Mouse (Mus musculus) heart, adult 11 months (tissue): ENCODE data around the gene Ppp1r1b.
A peak's percentile ranks its signal among the peaks of the same experiment; 100 is the strongest.

ENCODE experiments used
- DNase-seq: peaks from one replicate; pipeline ENCODE4 v3.0.0; 2022

Gene Ppp1r1b

DNA sequence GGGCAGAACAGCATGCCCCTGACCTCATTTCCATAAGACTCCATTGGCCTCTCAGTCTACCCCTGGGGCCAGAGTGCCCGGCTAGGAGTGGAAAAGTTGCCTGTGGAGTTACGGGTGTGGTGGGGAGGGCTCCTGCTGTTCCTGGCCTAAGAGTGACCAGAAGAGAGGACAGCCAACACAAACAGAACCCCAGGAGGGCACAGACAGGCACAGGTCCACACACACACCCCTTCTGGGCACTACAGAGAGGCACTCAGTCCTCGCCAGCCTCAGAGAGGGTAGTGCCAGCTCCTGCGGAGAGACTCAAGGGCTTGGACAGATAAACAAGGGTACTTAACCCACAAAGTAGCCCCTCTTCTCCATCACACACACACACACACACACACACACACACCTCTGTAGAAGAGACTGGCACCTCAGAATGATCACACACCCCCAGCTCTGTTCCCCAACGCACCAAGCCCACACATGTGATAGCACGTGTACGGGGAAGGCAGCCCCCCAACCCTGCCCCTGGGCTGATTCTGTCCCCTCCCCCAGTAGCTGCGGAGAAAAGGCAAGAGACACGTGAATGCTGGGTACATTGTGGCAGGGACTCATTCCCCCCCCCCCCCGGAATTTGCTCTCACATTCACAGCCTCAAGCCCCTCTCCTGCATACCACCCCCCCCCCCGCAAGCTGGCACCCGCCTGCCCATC lies 670 bp upstream of the Ppp1r1b start:
- no peak for DNase-seq

DNA sequence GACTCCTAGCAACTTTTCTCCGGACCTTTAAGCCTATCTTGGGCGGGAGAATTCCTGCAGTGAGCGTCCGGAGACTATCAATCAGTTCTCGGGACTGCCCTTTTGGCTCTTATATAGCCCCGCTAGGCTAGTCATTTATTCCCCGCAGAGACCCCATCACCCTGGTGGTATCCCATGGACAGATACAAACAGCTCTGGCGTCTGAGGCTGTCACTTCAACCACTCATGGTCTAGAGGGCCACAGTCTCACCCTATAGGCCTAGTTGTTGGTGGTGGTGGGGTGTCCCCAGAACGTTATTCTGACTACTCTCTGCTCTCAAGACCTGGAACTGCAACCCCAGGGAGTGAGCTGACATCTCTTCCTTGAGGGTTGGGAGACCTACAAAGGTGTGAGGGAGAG lies 1.1 kb downstream of the Ppp1r1b start:
- DNase-seq = no peak

DNA sequence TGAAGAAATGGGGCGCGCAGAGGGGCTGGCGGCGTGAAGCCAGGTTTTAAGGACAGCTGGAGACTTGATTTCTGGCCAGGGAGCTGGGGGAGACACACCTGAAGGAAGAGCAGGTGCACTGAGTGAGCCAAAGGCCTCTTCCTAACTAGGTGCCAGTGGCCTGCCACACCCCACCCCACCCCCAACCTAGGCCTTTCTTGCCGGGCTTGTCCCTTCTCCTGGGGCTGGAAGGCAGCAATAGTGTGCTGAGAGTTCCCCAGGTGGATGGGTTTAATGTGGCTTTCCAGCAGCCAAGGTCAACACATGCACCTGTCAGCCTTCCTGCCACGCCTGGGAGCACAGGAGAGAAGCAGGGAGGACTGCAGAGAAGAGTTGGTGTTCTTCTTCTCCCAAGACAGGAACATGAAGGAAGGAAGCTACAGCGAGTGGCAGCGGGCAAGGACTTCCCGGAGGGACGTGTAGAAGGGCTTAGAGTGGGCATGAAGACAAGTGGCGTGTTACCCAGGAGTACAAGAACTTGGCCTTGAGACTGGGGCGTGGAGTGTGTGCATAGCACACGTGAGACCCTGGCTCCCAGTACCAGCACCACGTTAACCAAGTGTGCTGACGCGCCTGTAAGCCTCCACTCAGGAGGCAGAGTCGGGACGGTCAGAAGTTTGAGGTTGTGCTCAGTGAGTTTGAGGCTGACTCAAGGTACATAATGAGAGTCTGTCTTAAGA lies 4.2 kb downstream of the Ppp1r1b start:
- DNase-seq = no peak

DNA sequence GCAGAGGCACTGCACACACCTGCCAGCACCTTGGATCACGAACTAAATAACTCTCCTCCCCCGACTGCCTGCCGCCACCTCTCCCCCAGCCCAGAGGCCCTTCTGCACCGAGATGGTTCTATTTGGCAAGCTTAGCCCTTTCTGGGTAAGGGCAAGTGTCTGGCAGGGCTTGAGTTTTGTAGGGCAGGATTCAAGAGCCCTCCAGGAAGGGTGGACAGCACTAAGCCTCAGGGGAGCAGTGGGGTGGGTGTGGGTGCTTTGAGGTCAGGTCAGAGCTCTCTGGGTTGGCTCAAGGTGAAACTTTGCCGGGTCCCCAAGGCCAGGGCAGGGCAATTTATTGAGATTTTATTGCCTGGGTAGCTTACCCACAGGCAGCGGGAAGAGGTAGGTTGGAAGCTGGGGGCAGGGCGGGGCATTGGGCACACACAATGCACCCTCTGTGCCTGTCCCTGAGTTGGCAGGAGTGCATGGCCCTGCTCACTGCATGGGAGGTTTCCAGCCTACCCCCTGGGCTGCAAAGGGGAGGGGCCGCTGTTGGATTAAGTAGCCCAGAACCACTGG lies 5.5 kb downstream of the Ppp1r1b start:
- DNase-seq = peak; percentile 91

DNA sequence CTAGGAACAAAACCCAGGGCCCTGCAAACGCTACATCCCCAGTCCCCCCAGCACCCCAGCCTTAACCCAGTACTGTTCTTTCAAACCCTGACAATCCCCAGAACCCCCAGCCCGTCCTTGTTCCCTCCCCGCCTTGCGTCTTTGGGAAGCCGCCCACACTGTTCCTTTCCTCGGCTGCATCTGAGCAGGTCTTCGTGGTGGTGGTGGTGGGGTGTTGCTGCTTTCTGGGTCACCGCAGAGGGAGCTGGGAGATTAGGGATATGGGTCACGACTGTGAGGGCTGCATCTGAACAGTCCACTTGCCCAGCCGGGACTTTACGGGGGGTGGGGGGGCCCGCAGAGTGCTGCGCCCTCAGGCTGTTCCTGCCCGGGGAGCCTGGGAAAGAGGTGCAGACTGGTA lies 6.2 kb downstream of the Ppp1r1b start:
- DNase-seq = no peak

DNA sequence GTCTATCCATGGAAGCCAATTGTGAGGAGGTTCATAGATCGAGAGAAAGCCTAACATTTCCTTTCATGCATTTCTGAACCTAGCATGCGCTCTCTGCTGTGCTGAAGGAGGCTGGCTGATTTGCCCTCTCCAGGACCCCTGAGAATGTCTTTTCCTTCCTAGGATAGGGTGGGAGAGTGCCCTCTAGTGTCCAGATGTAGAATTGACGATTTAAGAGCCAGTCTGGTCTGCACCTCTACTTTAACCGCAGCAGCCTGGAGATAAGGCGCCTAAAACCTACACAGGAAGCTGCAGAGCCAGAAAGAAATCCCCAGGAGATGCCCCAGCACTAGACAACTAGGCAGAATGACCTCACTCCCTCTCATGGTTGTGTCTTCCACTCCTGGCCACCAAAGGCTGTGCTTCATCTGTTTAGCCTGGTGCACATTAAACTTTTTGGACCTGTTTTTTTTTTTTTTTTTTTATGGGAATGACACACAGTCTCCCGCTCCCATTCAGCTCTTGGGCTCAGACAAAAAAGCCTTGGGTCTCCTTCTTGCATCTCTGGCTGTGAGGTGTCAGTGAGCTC lies 7.6 kb downstream of the Ppp1r1b start:
- DNase-seq = peak; percentile 91

DNA sequence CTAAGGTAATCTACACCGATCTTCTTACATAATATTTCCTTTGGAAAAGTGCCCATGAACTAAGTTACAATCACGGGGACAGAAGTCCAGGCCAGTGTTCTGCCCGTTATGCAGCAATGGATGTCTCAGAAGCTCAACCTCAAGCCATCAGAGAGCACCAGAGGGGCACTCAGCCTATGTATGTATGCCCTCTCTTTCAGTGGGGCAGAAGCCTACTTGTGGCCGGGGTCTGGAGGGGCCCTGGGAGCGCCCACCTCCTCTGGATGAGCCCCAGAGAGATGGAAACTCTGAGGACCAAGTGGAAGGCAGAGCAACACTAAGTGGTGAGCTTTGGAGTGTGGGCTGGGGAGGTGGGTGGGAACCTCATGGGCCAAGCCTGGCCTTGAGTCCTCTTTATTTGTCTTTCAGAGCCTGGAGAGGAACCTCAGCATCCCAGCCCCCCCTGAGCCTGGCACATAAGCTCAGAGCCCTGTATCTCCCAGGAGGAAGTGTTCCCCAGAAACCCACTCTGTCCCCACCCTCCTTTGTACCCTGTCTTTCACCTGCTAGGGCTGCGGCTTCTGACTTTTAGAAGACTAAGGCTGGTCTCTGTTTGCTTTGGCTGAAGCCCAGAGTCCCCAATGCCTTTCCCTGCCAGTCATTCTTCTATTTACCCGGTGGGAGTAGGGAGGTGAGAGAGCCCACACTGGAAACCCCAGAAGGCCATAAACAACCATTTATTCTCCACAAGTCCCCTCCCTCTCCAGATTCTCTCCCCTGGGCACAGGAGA lies 8.6 kb downstream of the Ppp1r1b start:
- DNase-seq = peak; percentile 91

DNA sequence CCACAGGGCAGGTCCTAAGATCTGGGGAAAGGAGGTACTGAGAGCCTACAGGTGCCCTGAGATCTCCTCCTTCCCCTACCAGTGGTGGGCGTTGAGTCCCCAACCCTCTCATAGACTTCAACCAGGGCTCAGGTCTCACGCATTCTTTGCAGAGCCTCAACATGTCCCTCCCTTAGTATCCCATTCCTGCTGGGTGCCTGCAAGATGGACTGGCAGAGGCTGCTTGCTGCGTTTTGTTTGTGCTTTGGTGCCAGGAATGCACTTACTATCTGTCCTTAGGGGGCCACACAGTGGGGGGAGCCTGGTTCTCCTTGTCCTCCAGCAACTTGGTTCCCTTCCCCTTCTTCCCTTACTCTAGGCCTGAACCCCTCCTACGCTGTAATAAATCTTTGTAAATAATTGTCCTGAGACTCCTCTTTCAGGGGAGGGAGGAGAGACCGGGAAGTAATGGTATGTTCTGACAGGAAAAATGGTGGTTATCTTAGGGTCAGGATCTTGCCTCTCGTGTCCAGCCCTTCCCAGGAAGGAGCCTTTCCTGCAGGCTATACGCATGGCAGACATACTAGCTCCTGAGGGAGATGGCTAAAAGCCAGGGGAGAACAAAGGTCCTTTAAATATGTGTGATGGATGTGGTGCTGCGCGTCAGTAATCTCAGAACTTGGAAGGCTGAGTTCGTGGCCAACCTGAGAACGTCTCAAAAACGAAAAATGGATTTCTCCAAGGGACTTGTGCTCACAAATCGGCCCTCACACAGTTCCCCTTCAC lies 9.4 kb downstream of the Ppp1r1b start:
- DNase-seq = peak; percentile 95

DNA sequence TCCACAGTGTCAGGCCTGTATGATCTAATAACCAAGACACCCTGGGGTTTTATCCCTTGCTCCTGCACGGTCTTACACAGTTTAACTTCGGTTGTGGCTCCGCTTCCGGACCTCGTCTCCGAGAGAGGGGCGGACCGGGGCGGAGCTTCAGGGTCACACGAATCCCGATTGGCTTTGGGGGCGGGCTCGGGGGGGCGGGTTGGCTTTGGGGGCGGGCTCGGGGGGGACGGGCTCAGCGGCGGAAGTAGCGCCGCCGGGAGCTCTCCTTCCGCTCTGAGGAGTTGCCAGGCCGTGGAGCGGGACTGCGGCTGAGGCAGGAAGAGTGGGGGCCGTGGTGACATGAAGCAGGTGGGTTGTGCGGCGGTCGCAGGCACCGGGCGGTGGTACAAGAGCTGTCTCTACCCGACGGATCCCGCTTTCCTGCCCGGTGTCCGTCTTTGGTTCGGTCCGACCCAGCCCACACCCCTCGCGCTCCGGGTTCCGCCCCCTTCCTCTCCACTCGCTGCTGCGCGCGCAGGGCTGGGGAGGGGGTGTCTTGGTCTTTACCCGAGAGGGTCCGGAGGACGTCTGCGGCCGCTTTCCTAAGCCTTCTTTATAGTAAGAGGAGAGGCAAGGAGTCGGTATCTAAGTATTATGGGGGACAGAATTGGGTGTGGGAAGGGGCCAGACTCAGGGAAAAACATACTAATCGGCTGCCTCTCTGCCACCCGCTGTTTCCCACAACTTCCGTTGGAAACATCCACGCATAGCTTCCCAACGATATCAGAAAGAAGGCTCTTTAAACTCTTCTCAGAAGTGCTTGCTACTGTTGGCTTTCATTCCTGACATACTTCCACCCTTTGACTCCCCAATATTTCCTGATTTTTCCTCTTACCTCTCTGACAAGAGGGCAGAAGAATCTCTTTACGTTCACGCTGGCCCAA lies 10.2 kb downstream of the Ppp1r1b start, which contains the start of gene Stard3:
Gene Stard3 (plus strand): TSS at position 208 of the 923 bp plus-strand sequence.
- peak; percentile 99 for DNase-seq

DNA sequence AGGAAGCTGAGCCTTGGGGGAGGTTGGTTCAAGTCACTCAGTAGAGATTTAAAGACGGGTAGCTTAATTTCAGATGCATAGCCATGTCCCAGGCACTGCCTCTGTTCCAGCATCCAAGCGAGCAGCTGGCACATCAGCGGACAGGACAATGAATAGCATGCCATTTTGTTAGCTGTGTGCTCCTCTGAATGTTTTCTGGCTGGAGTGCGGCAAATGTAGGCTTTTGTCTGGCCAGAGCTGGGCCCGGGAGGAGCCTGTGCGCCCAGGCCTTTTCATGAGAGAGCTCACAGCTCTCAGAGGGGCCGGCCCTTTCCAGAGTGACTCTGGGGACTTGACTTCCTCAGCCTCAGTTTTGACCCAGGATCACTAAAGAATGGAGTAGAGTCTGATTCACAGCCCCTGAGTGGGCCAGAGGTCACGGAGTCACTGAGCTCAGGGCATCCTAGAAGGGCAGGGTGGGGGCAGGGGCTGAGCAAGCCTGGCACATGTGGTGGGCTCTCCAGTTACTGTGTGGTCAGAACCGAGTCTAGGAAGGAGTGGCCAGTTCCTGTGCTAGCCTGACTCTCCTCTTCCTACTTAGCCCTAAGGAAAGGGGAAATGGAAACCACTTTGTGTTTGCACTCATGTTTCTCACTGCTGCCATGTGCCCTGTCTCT lies 12.8 kb downstream of the Ppp1r1b start:
- peak; percentile 95 for DNase-seq

DNA sequence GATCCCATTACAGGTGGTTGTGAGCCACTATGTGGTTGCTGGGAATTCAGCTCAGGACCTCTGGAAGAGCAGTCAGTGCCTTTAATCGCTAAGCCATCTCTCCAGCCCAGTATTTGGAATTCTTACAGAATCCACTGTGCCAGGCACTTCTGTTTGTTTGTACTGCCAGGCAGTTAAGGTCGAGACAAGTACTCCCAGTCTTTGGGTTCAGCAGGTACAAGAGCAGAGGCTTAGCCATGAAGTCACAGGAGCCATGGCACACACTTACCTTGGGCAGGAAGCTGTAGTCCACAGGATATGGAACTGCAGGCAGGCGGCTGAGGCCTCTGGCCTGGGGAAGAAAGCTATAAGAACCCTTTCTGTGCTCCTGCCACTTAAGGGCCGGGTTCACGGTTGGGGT lies 15.6 kb downstream of the Ppp1r1b start:
- no peak for DNase-seq

DNA sequence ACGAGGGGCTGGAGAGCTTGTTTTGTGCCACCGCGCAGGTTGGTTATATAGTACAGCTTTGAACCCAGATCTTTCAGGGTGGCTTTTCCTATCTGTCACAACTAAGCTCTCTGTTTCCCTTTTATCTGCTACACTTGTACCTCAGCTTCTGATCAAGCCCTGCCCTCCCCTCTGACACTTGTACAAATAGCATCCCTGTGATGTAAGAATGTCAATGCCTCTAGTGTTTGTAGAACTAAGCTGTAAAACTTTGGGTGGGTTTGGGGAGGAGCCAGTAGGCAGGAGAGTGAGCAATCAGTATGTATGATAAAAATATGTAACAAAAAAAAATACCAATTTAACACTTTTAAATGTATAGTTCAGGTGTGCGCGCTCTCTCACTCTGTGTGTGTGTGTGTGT lies 16.2 kb downstream of the Ppp1r1b start:
- no peak for DNase-seq

DNA sequence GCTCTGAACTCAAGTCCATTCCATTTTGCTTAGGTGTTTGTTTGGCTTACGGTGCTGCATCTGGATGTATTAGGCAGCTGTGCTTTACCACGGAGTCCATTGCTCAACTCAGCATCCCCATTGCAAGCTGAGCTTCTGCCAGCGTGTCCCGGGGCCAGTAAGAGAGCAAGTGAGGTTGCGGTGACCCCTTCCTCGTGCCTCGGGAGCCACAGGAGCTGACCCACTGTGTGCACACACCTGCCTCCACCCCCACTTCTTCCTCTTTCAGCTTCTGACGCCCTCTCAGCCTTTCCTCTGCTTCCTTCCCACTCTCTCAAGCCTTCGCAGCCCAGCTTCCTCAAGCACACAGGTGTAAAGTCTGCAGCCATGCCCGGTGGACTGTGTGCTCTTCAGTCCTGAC lies 18.1 kb downstream of the Ppp1r1b start:
- DNase-seq = no peak

DNA sequence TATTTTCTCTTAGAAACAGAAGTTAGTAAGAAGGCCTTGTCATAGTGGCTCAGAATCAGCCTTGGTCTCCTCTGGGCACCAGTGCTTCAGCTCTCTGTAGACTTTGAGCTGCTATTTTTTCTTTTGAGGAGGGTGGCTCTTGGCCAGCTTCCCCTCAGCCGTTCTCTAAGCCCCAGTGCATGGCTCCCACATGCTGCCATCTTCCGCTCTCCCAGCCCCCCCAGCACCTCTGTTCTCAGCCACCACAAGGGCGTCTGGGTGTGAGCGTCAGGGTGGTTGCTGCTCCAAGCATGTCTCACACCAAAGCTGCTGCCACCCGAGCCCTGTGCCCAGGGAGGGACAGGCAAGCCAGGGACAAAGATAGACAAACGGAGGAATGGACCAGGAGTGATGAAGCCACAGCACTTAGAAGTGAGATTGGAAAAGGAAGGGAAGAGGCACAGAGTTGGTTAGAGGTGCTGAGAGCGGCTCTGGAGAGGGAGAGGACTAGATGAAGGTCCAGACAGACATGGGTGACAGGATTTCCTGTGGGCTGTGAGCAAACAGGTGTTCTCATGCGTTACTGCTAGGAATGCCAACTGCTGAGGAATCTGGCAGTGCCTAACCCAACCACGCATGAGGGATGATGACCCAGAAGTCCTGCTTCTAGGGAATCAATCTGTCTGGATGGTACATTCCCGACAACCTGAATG lies 19.1 kb downstream of the Ppp1r1b start:
- DNase-seq = peak; percentile 93

DNA sequence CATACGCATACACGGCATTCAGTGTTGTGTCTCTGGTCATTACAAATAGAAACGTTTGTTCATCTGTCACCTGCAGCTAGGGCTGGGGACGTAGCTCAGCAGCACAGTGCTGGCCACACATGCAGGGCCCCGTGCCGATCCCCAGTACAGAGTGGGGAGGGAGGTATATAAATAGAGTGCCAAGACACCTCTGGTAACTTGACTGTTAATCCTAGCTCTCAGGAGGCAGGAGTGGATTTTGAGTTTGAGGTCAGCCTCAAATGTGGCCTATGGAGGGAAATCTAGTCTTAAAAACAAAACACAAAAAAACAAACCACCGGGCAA lies 19.6 kb downstream of the Ppp1r1b start:
- DNase-seq = peak; percentile 94

DNA sequence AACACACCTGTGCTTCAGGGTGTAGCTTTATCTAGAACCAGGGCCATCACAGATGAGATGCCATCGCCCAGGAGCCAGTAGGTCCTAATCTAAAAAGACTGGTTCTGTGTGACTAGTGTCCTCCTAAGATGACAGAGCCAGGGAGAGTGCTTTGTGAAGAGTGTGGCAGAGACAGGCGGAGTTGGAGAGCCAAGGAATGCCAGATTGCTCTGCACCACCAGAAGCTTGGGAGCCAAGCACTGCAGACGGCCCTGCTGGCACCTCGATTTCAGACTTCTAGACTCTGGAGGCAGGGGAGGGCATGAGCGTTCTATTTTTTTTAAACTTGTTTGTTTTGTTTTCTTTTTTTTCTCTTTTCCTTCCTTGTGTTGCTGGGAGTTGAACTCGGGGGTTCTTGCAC lies 21.1 kb downstream of the Ppp1r1b start:
- no peak for DNase-seq

DNA sequence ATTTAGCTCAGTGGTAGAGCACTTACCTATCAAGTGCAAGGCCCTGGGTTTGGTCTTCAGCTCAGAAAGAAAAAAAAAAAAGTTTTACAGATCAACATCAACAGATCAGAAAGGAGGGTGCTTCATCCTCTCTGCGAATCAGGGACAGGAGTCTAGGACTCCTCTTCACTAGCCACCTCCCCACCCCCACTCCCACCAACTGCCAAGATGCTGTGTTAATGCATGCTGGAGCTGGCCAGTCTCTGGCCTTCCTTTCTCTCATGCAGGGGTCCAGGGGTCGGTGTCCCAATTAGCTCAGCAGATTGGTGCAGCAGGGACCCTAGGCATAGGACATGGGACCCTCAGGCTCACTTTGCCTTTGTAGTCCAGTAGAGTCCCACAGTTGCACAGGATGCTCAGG lies 22.4 kb downstream of the Ppp1r1b start:
- no peak for DNase-seq

DNA sequence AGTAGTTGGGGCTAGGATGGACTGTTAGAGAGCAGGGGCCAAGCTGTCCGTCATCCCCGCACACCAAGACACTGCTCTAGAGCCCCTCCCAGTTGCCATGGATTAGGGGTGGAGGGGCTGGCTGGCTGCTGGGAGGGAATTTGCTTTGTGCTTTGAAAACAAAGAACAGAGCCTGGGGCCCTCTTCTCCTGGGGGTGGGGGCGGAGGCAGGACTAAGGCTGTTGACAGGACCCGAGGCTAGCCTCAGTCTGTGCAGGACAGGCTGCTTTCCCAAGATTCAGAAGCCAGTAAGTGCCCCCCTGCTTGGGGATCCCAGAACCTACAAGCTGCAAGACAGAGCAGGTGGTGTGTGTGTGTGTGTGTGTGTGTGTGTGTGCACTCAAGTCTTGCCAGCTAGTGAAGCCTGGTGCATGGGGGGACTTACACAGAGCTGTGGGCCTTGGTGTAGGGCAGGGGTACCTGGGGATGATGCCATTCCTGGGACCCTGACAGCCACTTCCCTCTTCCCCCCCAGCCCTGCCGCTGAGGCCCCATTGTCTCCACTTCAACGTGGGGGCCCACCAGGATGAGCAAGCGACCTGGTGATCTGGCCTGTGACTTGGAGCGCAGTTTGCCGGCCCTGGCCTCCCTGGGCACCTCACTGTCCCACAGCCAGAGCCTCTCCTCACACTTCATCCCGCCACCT lies 23.5 kb downstream of the Ppp1r1b start:
- no peak for DNase-seq

DNA sequence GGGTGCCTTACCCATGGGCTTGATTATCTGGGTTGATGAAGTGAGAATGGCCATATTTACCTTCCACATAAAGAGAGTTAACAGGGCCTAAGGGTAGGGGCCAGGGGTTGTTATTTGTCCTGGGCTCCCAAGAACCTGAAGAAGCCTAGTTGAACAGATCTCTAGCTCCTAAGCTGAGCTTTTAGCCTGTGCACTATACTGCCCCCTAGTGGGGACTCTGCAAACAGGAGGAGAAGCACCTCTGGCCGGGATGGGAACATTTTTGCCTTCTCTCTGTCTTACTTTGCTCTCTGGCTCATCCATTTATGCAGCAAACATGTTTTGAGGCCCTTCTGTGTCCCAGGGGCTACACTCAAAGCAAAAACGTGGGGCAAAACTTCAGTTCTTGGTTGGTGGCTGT lies 24.2 kb downstream of the Ppp1r1b start:
- no peak for DNase-seq

DNA sequence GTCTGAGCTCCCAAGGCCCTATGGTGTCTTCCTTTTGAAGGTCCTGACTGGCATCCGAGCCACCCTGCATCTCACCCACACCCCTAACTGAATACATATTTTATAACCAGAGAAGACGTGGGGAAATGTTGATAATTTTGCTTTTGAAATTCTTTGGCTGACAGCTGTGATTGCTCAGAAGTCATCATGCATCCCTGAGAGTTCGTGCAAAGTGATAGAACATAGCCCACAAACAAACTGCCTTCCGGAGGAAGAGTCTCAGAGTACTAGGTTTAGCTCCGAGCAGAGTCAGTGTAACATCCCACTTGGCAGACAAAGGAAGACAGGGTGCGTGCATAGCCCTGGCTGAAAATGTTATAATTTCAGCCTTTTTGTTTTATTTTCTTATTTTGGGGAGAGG lies 25.0 kb downstream of the Ppp1r1b start:
- DNase-seq = no peak
